Mouse (Mus musculus) forebrain, postnatal 0 days (tissue): ENCODE results near the gene Cacng7. TPM values are rescaled to one million over a fixed set of nuclear protein-coding genes. Genes with fewer than 3 reads are reported as not detected.

Experiments used
- ATAC-seq: fragments of 200-750 bp; cut with Nextera tagmentation; 2 replicates; pipeline ENCODE4 v1.8.0; 2017; ENCODE audit warnings: mild to moderate bottlenecking, moderate library complexity
- DNase-seq: peaks from one replicate; pipeline ENCODE4 v3.0.0-alpha.2; 2015
- H3K27ac ChIP-seq: fragments of 300-500 bp; sonication (generic); 2 replicates; pipeline ENCODE4 v1.5.1; 2014; ENCODE audit warnings: low read depth, mild to moderate bottlenecking, antibody characterized with exemption, low read length, moderate library complexity, mixed read lengths
- H3K27me3 ChIP-seq: fragments of 300-500 bp; sonication (generic); 2 replicates; pipeline ENCODE4 v1.6.1; 2014; ENCODE audit warnings: mild to moderate bottlenecking, low read length, mixed read lengths; ENCODE audit not compliant: insufficient read depth
- H3K36me3 ChIP-seq: fragments of 300-500 bp; sonication (generic); 2 replicates; pipeline ENCODE4 v1.6.1; 2014; ENCODE audit warnings: mild to moderate bottlenecking, moderate library complexity; ENCODE audit not compliant: insufficient read depth
- H3K4me1 ChIP-seq: fragments of 300-500 bp; sonication (generic); 2 replicates; pipeline ENCODE4 v1.6.1; 2014; ENCODE audit warnings: antibody characterized with exemption; ENCODE audit not compliant: insufficient read depth
- H3K4me2 ChIP-seq: fragments of 300-500 bp; sonication (generic); 2 replicates; pipeline ENCODE4 v1.6.1; 2014; ENCODE audit warnings: low read depth, mild to moderate bottlenecking, moderate library complexity
- H3K4me3 ChIP-seq: fragments of 300-500 bp; sonication (generic); 2 replicates; pipeline ENCODE4 v1.5.1; 2014; ENCODE audit warnings: low read depth, low read length, mixed read lengths
- H3K9ac ChIP-seq: fragments of 300-500 bp; sonication (generic); 2 replicates; pipeline ENCODE4 v1.6.1; 2014; ENCODE audit warnings: mild to moderate bottlenecking
- H3K9me3 ChIP-seq: fragments of 300-500 bp; sonication (generic); 2 replicates; pipeline ENCODE4 v1.6.1; 2016; ENCODE audit warnings: low read length
- CTCF ChIP-seq: sonication (generic); IDR thresholded peaks from 2 replicates; pipeline ENCODE4 v1.5.1; 2016; ENCODE audit warnings: antibody characterized with exemption, control low read depth, low read depth
- WGBS: fragments of 180-500 bp; shearing (Covaris S2); extraction: QIAGEN DNeasy Blood & Tissue Kit; methylation state at CpG from one replicate; pipeline ENCODE4 v1.1.7; 2014; 5-methylcytosine and 5-hydroxymethylcytosine counted together
- polyA plus RNA-seq: library from polyadenylated mRNA; unstranded; fragments of >200 nt; fragmentation: Nextera tagmentation; extraction: Ambion mirVana; gene quantifications from 2 replicates; pipeline ENCODE4 v1.2.1, GENCODE M21; 2015
- total RNA-seq: library from RNA; depleted of rRNA; stranded (reverse); fragments of >200 nt; gene quantifications from 2 replicates; pipeline ENCODE4 v1.2.3, GENCODE M21; 2014

The Cacng7 gene
- total and polyA plus RNA-seq, 2 experiments from 2014 or later = 2.5 to 73.4 TPM

DNA sequence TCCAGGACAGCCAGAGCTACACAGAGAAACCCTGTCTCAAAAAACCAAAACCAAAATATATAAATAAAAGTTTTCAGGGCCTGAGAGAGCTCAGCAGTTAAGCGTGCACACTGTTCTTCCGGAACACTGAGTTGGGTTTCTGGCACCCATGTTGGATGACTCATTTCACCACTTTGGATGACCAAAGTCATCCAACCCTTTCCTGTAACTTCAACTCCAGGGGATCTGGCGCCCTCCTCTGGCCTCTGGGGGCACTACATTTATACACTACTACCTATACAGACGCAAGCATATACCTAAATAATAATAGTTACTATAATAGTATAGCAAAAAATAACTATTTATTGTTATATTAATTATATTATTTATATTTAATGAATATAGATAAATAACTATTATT, 44.1 kb downstream of the Cacng7 start:
- ATAC-seq (no peak), DNase-seq (no peak)
- no peak overlapping the region for H3K27ac ChIP-seq
- 54% methylated on average over 4 of the region's 4 CpGs for WGBS
- H3K4me3 ChIP-seq = no peak overlapping the region
- TF ChIP-seq CTCF = peak; percentile 60
- H3K4me2 ChIP-seq = no peak overlapping the region
- no peaks in the 10 kb centered on the region for H3K9me3 ChIP-seq
- no peaks in the 10 kb centered on the region for H3K36me3 ChIP-seq
- no peak overlapping the region for H3K9ac ChIP-seq
- H3K27me3 ChIP-seq = no peaks in the 10 kb centered on the region
- H3K4me1 ChIP-seq = no peaks in the 10 kb centered on the region

DNA sequence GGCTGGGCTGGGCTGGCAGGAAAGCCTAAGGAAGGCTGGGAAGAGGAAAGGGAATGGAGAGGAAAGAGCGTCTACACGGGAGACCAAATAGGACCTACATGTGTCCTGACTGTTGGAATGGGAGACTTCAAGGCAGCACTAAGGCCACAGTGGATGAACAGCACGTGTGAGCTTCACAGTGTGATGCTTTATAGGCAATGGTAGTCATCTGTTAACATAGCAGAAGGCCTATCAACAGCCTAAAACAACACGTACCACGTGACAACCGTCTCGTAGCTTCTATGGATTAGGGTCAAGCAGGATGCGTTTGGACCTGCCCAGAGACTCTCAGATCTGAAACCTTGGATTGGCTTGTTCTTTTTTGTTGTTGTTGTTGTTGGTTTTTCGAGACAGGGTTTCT, 49.4 kb downstream of the Cacng7 start:
- no peaks in the 10 kb centered on the region for H3K9me3 ChIP-seq
- no peaks in the 10 kb centered on the region for H3K36me3 ChIP-seq
- H3K4me1 ChIP-seq = no peaks in the 10 kb centered on the region; the same call in 1 of the 2 replicates
- no peak overlapping the region for H3K27ac ChIP-seq
- no peak for ATAC-seq
- H3K9ac ChIP-seq = no peak overlapping the region
- H3K4me3 ChIP-seq = no peak overlapping the region
- H3K27me3 ChIP-seq = no peaks in the 10 kb centered on the region
- 89% methylated on average over 9 of the region's 9 CpGs for WGBS
- no peak for TF ChIP-seq CTCF
- no peak overlapping the region for H3K4me2 ChIP-seq
- DNase-seq = no peak

- Histone ChIP-seq H3K9me3 (no peaks in the 10 kb centered on the region), H3K4me1 (peaks cover 4% of the 10 kb centered on the region; the same call in 1 of the 2 replicates), H3K9ac (no peak overlapping the region), H3K27me3 (no peaks in the 10 kb centered on the region), H3K36me3 (no peaks in the 10 kb centered on the region), H3K4me2 (no peak overlapping the region), H3K27ac (no peak overlapping the region), H3K4me3 (no peak overlapping the region)
- DNase-seq (no peak), ATAC-seq (no peak)
- 92% methylated on average over 5 of the region's 5 CpGs for WGBS
- TF ChIP-seq CTCF = no peak
These were observed 52.1 kb downstream of the Cacng7 start for GRCm38 (mm10) chr7:3384807-3385319.

DNA sequence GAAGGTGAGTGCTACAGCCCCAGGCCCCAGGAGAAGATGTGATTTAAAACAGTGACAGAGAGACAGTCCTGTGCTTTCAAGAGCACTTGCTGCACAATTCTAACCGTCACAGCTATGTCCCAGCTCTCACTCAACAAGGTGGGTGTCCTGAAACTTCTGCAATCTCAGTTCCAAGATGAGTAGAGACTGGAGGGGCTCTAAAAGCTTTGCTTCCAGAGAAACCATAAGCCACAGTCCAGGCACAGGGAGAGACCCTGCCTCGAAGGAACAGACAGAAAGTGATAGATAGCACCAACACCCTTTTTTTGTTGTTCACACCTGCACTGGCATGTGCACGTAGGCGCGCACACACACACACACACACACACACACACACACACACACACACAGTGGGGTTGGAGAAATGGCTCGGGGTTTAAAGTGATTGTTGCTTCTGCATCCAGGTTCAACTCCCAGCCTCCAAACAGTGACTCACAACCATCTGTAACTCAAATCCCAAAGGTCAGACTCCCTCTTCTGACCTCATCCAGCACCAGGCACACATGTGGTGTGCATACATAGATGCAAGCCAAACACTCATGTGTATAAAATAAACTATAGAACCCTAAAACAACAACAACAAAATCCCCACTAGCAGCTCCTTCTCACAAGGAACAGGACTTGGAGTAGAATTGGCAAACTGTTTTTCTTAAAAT, 53.4 kb downstream of the Cacng7 start:
- H3K9ac ChIP-seq = no peak overlapping the region
- no peaks in the 10 kb centered on the region for H3K36me3 ChIP-seq
- no peak overlapping the region for H3K4me3 ChIP-seq
- no peak for DNase-seq
- H3K4me2 ChIP-seq = no peak overlapping the region
- H3K27ac ChIP-seq = no peak overlapping the region
- H3K27me3 ChIP-seq = no peaks in the 10 kb centered on the region
- peaks cover 4% of the 10 kb centered on the region; the same call in 1 of the 2 replicates for H3K4me1 ChIP-seq
- TF ChIP-seq CTCF = no peak
- ATAC-seq = no peak
- H3K9me3 ChIP-seq = no peaks in the 10 kb centered on the region
- 80% methylated on average over 6 of the region's 6 CpGs for WGBS

- Histone ChIP-seq H3K9me3 (no peaks in the 10 kb centered on the region), H3K4me1 (peaks cover 16% of the 10 kb centered on the region), H3K27ac (no peak overlapping the region), H3K27me3 (no peaks in the 10 kb centered on the region), H3K9ac (no peak overlapping the region), H3K4me2 (peak overlapping the region; percentile 83), H3K36me3 (no peaks in the 10 kb centered on the region), H3K4me3 (no peak overlapping the region)
- 88% methylated on average over 18 of the region's 18 CpGs for WGBS
- TF ChIP-seq CTCF = no peak
- no peak for DNase-seq
- ATAC-seq = no peak
These were observed 55.0 kb downstream of the Cacng7 start for GRCm38 (mm10) chr7:3387761-3388160.

DNA sequence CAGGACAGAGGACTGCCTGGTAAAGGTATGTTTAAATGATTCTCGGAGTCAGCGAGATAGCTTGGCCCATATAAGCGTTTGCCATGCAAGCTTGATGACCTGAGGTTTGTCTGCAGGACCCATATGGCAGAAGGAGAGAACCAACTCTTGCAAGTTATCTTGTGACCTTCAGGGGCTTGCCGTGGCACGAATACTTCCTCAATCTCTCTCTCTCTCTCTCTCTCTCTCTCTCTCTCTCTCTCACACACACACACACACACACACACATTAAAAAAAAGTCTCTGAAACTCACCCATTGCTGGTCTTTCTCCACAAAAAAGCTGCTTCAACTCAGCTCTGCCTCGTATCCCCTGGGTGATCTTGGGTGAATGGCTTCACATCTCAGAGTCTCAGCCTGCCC, 56.1 kb downstream of the Cacng7 start:
- no peak overlapping the region for H3K9ac ChIP-seq
- H3K4me1 ChIP-seq = peaks cover 16% of the 10 kb centered on the region
- DNase-seq (no peak), ATAC-seq (no peak)
- no peak overlapping the region for H3K27ac ChIP-seq
- no peaks in the 10 kb centered on the region for H3K27me3 ChIP-seq
- H3K4me2 ChIP-seq = peak overlapping the region; percentile 83
- peak overlapping the region; percentile 49 for H3K4me3 ChIP-seq
- whole genome bisulfite sequencing = 57% methylated on average over 6 of the region's 6 CpGs
- TF ChIP-seq CTCF = no peak
- H3K36me3 ChIP-seq = no peaks in the 10 kb centered on the region
- no peaks in the 10 kb centered on the region for H3K9me3 ChIP-seq
